Mouse (Mus musculus) neural tube, embryonic 15.5 days (tissue): Measurements from ENCODE around the gene Tekt5. TPM values are rescaled to one million over a fixed set of nuclear protein-coding genes. Genes with fewer than 3 reads are reported as not detected.

ENCODE experiments used
- ATAC-seq: fragments of 200-750 bp; cut with Nextera tagmentation; 2 replicates; pipeline ENCODE4 v1.8.0; 2017; ENCODE audit warnings: mild to moderate bottlenecking, moderate TSS enrichment, moderate library complexity; ENCODE audit not compliant: low FRiP score
- H3K27ac ChIP-seq: fragments of 300-500 bp; sonication (generic); replicated peaks from 2 replicates; pipeline ENCODE4 v1.5.1; 2015; ENCODE audit warnings: mild to moderate bottlenecking, inconsistent platforms
- H3K27me3 ChIP-seq: fragments of 300-500 bp; sonication (generic); replicated peaks from 2 replicates; pipeline ENCODE4 v1.6.1; 2015; ENCODE audit warnings: inconsistent platforms
- H3K36me3 ChIP-seq: fragments of 300-500 bp; sonication (generic); 2 replicates; pipeline ENCODE4 v1.6.1; 2015; ENCODE audit warnings: inconsistent platforms
- H3K4me1 ChIP-seq: fragments of 300-500 bp; sonication (generic); 2 replicates; pipeline ENCODE4 v1.6.1; 2015; ENCODE audit warnings: inconsistent platforms
- H3K4me2 ChIP-seq: fragments of 300-500 bp; sonication (generic); 2 replicates; pipeline ENCODE4 v1.6.1; 2015; ENCODE audit warnings: inconsistent platforms, mild to moderate bottlenecking, moderate library complexity
- H3K4me3 ChIP-seq: fragments of 300-500 bp; sonication (generic); replicated peaks from 2 replicates; pipeline ENCODE4 v1.5.1; 2015; ENCODE audit warnings: mild to moderate bottlenecking, inconsistent platforms
- H3K9ac ChIP-seq: fragments of 300-500 bp; sonication (generic); replicated peaks from 2 replicates; pipeline ENCODE4 v1.6.1; 2015; ENCODE audit warnings: mild to moderate bottlenecking, inconsistent platforms
- H3K9me3 ChIP-seq: fragments of 300-500 bp; sonication (generic); replicated peaks from 2 replicates; pipeline ENCODE4 v1.6.1; 2016; ENCODE audit warnings: inconsistent platforms
- WGBS: fragments of 180-500 bp; shearing (Covaris S2); methylation state at CpG from one replicate; pipeline ENCODE4 v1.1.7; 2015; ENCODE audit warnings: mixed read lengths; 5-methylcytosine and 5-hydroxymethylcytosine counted together
- polyA plus RNA-seq: library from polyadenylated mRNA; unstranded; fragments of >200 nt; fragmentation: Nextera tagmentation; extraction: Ambion mirVana; gene quantifications from 2 replicates; pipeline ENCODE4 v1.2.1, GENCODE M21; 2015

Tekt5 gene
- polyA plus RNA-seq, 1 experiment from 2014 or later = 25.6 TPM

GRCm38 (mm10) chr16:10351050-10351636 lies 44.1 kb downstream of the Tekt5 start:
- no peak for ATAC-seq
- WGBS = 70% methylated on average over 9 of the region's 9 CpGs
- no peak overlapping the region for H3K27ac ChIP-seq
- H3K27me3 ChIP-seq = no peaks in the 10 kb centered on the region
- H3K4me3 ChIP-seq = no peak overlapping the region
- H3K4me2 ChIP-seq = no peak overlapping the region
- no peak overlapping the region for H3K9ac ChIP-seq
- no peaks in the 10 kb centered on the region for H3K9me3 ChIP-seq
- no peaks in the 10 kb centered on the region for H3K4me1 ChIP-seq
- H3K36me3 ChIP-seq = no peaks in the 10 kb centered on the region

- Histone ChIP-seq H3K27ac (no peak overlapping the region), H3K4me2 (no peak overlapping the region), H3K27me3 (no peaks in the 10 kb centered on the region), H3K4me3 (no peak overlapping the region), H3K9ac (no peak overlapping the region), H3K36me3 (no peaks in the 10 kb centered on the region), H3K9me3 (no peaks in the 10 kb centered on the region), H3K4me1 (no peaks in the 10 kb centered on the region)
- WGBS = 86% methylated on average over 10 of the region's 10 CpGs
- no peak for ATAC-seq
Observed at GRCm38 (mm10) chr16:10349876-10350275, 45.4 kb downstream of the Tekt5 start.

- no peak overlapping the region for H3K27ac ChIP-seq
- no peak overlapping the region for H3K9ac ChIP-seq
- H3K4me3 ChIP-seq = no peak overlapping the region
- H3K36me3 ChIP-seq = no peaks in the 10 kb centered on the region
- no peaks in the 10 kb centered on the region for H3K4me1 ChIP-seq
- H3K4me2 ChIP-seq = no peak overlapping the region
- 74% methylated on average over 5 of the region's 5 CpGs for WGBS
- H3K9me3 ChIP-seq = no peaks in the 10 kb centered on the region
- no peaks in the 10 kb centered on the region for H3K27me3 ChIP-seq
- ATAC-seq = no peak
Observed at GRCm38 (mm10) chr16:10349436-10349835, 45.9 kb downstream of the Tekt5 start.

GRCm38 (mm10) chr16:10347551-10347950 lies 47.7 kb downstream of the Tekt5 start:
- Histone ChIP-seq H3K9me3 (no peaks in the 10 kb centered on the region), H3K4me3 (no peak overlapping the region), H3K36me3 (no peaks in the 10 kb centered on the region), H3K27me3 (no peaks in the 10 kb centered on the region), H3K4me1 (no peaks in the 10 kb centered on the region), H3K27ac (no peak overlapping the region), H3K9ac (no peak overlapping the region), H3K4me2 (no peak overlapping the region)
- WGBS = 90% methylated on average over 7 of the region's 7 CpGs
- no peak for ATAC-seq

GRCm38 (mm10) chr16:10341110-10341509 lies 54.2 kb downstream of the Tekt5 start:
- ATAC-seq = no peak
- Histone ChIP-seq H3K4me2 (no peak overlapping the region), H3K4me1 (no peaks in the 10 kb centered on the region), H3K27me3 (no peaks in the 10 kb centered on the region), H3K9ac (no peak overlapping the region), H3K27ac (no peak overlapping the region), H3K4me3 (no peak overlapping the region), H3K9me3 (no peaks in the 10 kb centered on the region), H3K36me3 (no peaks in the 10 kb centered on the region)
- 85% methylated on average over 4 of the region's 4 CpGs for WGBS

GRCm38 (mm10) chr16:10339930-10340329 lies 55.4 kb downstream of the Tekt5 start:
- ATAC-seq = no peak
- no peak overlapping the region for H3K4me2 ChIP-seq
- H3K4me3 ChIP-seq = no peak overlapping the region
- no peak overlapping the region for H3K27ac ChIP-seq
- no peaks in the 10 kb centered on the region for H3K36me3 ChIP-seq
- no peaks in the 10 kb centered on the region for H3K27me3 ChIP-seq
- whole genome bisulfite sequencing = 96% methylated on average over 10 of the region's 10 CpGs
- H3K9me3 ChIP-seq = no peaks in the 10 kb centered on the region
- H3K4me1 ChIP-seq = no peaks in the 10 kb centered on the region
- H3K9ac ChIP-seq = no peak overlapping the region

GRCm38 (mm10) chr16:10338601-10339000 lies 56.7 kb downstream of the Tekt5 start:
- ATAC-seq = no peak
- 96% methylated on average over 5 of the region's 5 CpGs for WGBS

GRCm38 (mm10) chr16:10337422-10338197 lies 57.7 kb downstream of the Tekt5 start:
- Histone ChIP-seq H3K27ac (no peak overlapping the region), H3K4me3 (no peak overlapping the region), H3K9ac (no peak overlapping the region), H3K4me2 (no peak overlapping the region), H3K36me3 (no peaks in the 10 kb centered on the region), H3K9me3 (no peaks in the 10 kb centered on the region), H3K27me3 (no peaks in the 10 kb centered on the region), H3K4me1 (no peaks in the 10 kb centered on the region)
- WGBS = 86% methylated on average over 13 of the region's 13 CpGs
- ATAC-seq = no peak

More at GRCm38 (mm10) chr16:10338601-10339000, 56.7 kb downstream of the Tekt5 start:
- no peaks in the 10 kb centered on the region for H3K36me3 ChIP-seq
- H3K4me1 ChIP-seq = no peaks in the 10 kb centered on the region
- no peaks in the 10 kb centered on the region for H3K27me3 ChIP-seq
- H3K27ac ChIP-seq = no peak overlapping the region
- no peak overlapping the region for H3K4me3 ChIP-seq
- no peak overlapping the region for H3K4me2 ChIP-seq
- H3K9me3 ChIP-seq = no peaks in the 10 kb centered on the region
- H3K9ac ChIP-seq = no peak overlapping the region

- no peaks in the 10 kb centered on the region for H3K9me3 ChIP-seq
- no peak for ATAC-seq
- 92% methylated on average over 19 of the region's 19 CpGs for WGBS
Observed at GRCm38 (mm10) chr16:10336454-10337421, 58.6 kb downstream of the Tekt5 start.

GRCm38 (mm10) chr16:10335953-10336352 lies 59.3 kb downstream of the Tekt5 start:
- no peaks in the 10 kb centered on the region for H3K4me1 ChIP-seq
- WGBS = 91% methylated on average over 2 of the region's 2 CpGs
- no peaks in the 10 kb centered on the region for H3K36me3 ChIP-seq
- no peak overlapping the region for H3K4me2 ChIP-seq
- H3K4me3 ChIP-seq = no peak overlapping the region
- ATAC-seq = no peak
- H3K27ac ChIP-seq = no peak overlapping the region
- H3K9ac ChIP-seq = no peak overlapping the region
- no peaks in the 10 kb centered on the region for H3K27me3 ChIP-seq
- H3K9me3 ChIP-seq = no peaks in the 10 kb centered on the region

More at GRCm38 (mm10) chr16:10336454-10337421, 58.6 kb downstream of the Tekt5 start:
- Histone ChIP-seq H3K4me3 (no peak overlapping the region), H3K9ac (no peak overlapping the region), H3K4me2 (no peak overlapping the region), H3K27me3 (no peaks in the 10 kb centered on the region), H3K36me3 (no peaks in the 10 kb centered on the region), H3K27ac (no peak overlapping the region), H3K4me1 (no peaks in the 10 kb centered on the region)

- no peaks in the 10 kb centered on the region for H3K27me3 ChIP-seq
- H3K4me3 ChIP-seq = no peak overlapping the region
- no peaks in the 10 kb centered on the region for H3K36me3 ChIP-seq
- 56% methylated on average over 7 of the region's 7 CpGs for whole genome bisulfite sequencing
- ATAC-seq = no peak
- H3K4me2 ChIP-seq = no peak overlapping the region
- no peaks in the 10 kb centered on the region for H3K9me3 ChIP-seq
- H3K4me1 ChIP-seq = no peaks in the 10 kb centered on the region
- no peak overlapping the region for H3K9ac ChIP-seq
- no peak overlapping the region for H3K27ac ChIP-seq
Observed at GRCm38 (mm10) chr16:10332732-10333131, 62.6 kb downstream of the Tekt5 start.
